In genomic region chr9:65036861-65037260, GRCm38 (mm10) we compare ENCODE assay signal across 22 mouse cellular contexts. TPM values are rescaled to one million over a fixed set of nuclear protein-coding genes. Genes with fewer than 3 reads are reported as not detected.
DNase-seq lines count a peak whose midpoint lies in the region; TF ChIP-seq lines count a peak whose summit lies in the region.
"Had no signal": no experiment of that assay in that cellular context is flagged by ENCODE, and none has a peak within 500 bp of the region (broad histone marks: within the 10 kb centered on the region; RNA-seq: fewer than 3 reads in every experiment).

No protein-coding gene starts in this region.

- H3K9ac ChIP-seq in heart, adult 2 months (ENCODE audit: low read depth, low read length) = no peak overlapping the region
- H3K9ac ChIP-seq: embryonic facial prominence, embryonic 12.5 days; heart, embryonic 13.5 days; hindbrain, embryonic 13.5 days; limb, embryonic 13.5 days; liver, embryonic 13.5 days; lung, embryonic 14.5 days; midbrain, embryonic 12.5 days; neural tube, embryonic 12.5 days had no signal

- H3K27ac ChIP-seq in heart, adult 2 months = peak overlapping the region; percentile 61
- peak overlapping the region; percentile 74 for H3K27ac ChIP-seq in layer of hippocampus, adult 2 months
- H3K27ac ChIP-seq: embryonic facial prominence, embryonic 12.5 days; heart, embryonic 13.5 days; hindbrain, embryonic 13.5 days; limb, embryonic 13.5 days; liver, embryonic 13.5 days; midbrain, embryonic 12.5 days; neural tube, embryonic 12.5 days had no signal

- peaks cover 6% of the 10 kb centered on the region for H3K4me1 ChIP-seq in heart, adult 2 months (ENCODE audit: control insufficient read depth, insufficient read depth, low read length)
- H3K4me1 ChIP-seq in lung, adult 2 months (ENCODE audit: control insufficient read depth, insufficient read depth, low read length) = peaks cover 7% of the 10 kb centered on the region

- H3K27me3 ChIP-seq in heart, adult 2 months (ENCODE audit: control insufficient read depth, insufficient read depth, low read length) = no peaks in the 10 kb centered on the region
- H3K27me3 ChIP-seq: embryonic facial prominence, embryonic 12.5 days; heart, embryonic 13.5 days; hindbrain, embryonic 13.5 days; limb, embryonic 13.5 days; liver, embryonic 13.5 days; megakaryocyte, embryonic 14.5 days; midbrain, embryonic 12.5 days; neural tube, embryonic 12.5 days had no signal

- H3K36me3 ChIP-seq in heart, adult 2 months (ENCODE audit: control insufficient read depth, insufficient read depth, low read length) = peaks cover 22% of the 10 kb centered on the region

- 45% methylated on average over 8 of the region's 8 CpGs for WGBS in heart, adult 2 months
- whole genome bisulfite sequencing in lung, adult 2 months = 54% methylated on average over 8 of the region's 8 CpGs

- intact Hi-C loops in heart, adult 2 months (cut with DNase I) = no loop called here

- no peak for DNase-seq in heart, adult 2 months
- no peak for DNase-seq in heart, adult 8-10 months (ENCODE audit: low spot score)
- DNase-seq in layer of hippocampus, adult 2 months (ENCODE audit: low spot score in 2 of 2) = no peak
- no peak for DNase-seq in layer of hippocampus, adult 18-20 months (ENCODE audit: low spot score in 2 of 2)
- DNase-seq in lung, postnatal 36 days = peak; percentile 31
- DNase-seq in lung, adult 2 months = no peak
- DNase-seq in fibroblast of lung, adult 2 months (ENCODE audit: low read depth) = peak; percentile 43
- no peak for DNase-seq in kidney, adult 8-10 months
- DNase-seq: cerebellum, adult 9-10 months; cerebellum, postnatal 36 days; layer of hippocampus, adult 9-11 months; liver, embryonic 13.5 days; lung, embryonic 14.5 days; thymus, postnatal 4 days had no signal

- no peak overlapping the region for H3K4me3 ChIP-seq in heart, adult 2 months
- H3K4me3 ChIP-seq in layer of hippocampus, adult 2 months = no peak overlapping the region; the same call in 1 of the 2 replicates
- no peak overlapping the region for H3K4me3 ChIP-seq in lung, adult 2 months (replicated peaks; ENCODE audit: extremely low read depth, low read depth, low read length)
- H3K4me3 ChIP-seq: embryonic facial prominence, embryonic 12.5 days; heart, embryonic 13.5 days; hindbrain, embryonic 13.5 days; limb, embryonic 13.5 days; liver, embryonic 13.5 days; megakaryocyte, embryonic 14.5 days; midbrain, embryonic 12.5 days; myocyte; neural tube, embryonic 12.5 days had no signal

- TF ChIP-seq POLR2A in heart, adult 2 months (IDR thresholded peaks at IDR 0.05; ENCODE audit: insufficient read depth, low read depth, low read length) = no peak
- no peak for TF ChIP-seq POLR2A in lung, adult 2 months (IDR thresholded peaks at IDR 0.05; ENCODE audit: borderline replicate concordance, extremely low read depth, low read depth, low read length)

- no peak for TF ChIP-seq CTCF in heart, adult 2 months (IDR thresholded peaks at IDR 0.05)
- no peak for TF ChIP-seq CTCF in layer of hippocampus, adult 2 months (conservative IDR thresholded peaks at IDR 0.05)
- no peak for TF ChIP-seq CTCF in lung, adult 2 months (IDR thresholded peaks at IDR 0.05; ENCODE audit: insufficient read depth, low read length)

- TF ChIP-seq EP300 in heart, adult 2 months (IDR thresholded peaks at IDR 0.05; ENCODE audit: insufficient read depth, low read depth, low read length) = no peak

- no peaks in the 10 kb centered on the region; the same call in 1 of the 2 replicates for H3K79me2 ChIP-seq in heart, adult 2 months (replicated peaks; ENCODE audit: control insufficient read depth, insufficient read depth, low read length)

RNA-seq across cellular contexts. Expression of gene Dpp8, which starts 4.6 kb away (rescaled TPM):
- 10 to 100 TPM; 56.6 to 61.0 TPM for total RNA-seq in heart, adult 2 months (2021)
- polyA plus RNA-seq in heart, adult 2 months (2012; rRNA removed) = 42.2 and 83.2 TPM in 2 replicates
- total RNA-seq in heart, adult 8-10 months (2022) = 10 to 100 TPM; 52.8 to 59.9 (median 58.2) TPM
- 100 to 1,000 TPM; 162 to 170 TPM for total RNA-seq in layer of hippocampus, adult 2 months (2021)
- 100 to 1,000 TPM; 162 to 168 TPM for total RNA-seq in layer of hippocampus, adult 18-20 months (2021)
- polyA plus RNA-seq in lung, adult 2 months (2012; rRNA removed) = 44.8 and 76.3 TPM in 2 replicates

RNA-seq across cellular contexts. Expression of gene Hacd3, which starts 15.4 kb away (rescaled TPM):
- total RNA-seq in heart, adult 2 months (2021) = 10 to 100 TPM; 17.6 to 18.9 TPM
- polyA plus RNA-seq in heart, adult 2 months (2012; rRNA removed) = 11.2 and 18.2 TPM in 2 replicates
- total RNA-seq in heart, adult 8-10 months (2022) = 10 to 100 TPM; 14.6 to 19.0 (median 17.0) TPM
- 100 to 1,000 TPM; 149 to 156 TPM for total RNA-seq in layer of hippocampus, adult 2 months (2021)
- total RNA-seq in layer of hippocampus, adult 18-20 months (2021) = 100 to 1,000 TPM; 155 to 172 TPM
- 49.0 and 54.7 TPM in 2 replicates for polyA plus RNA-seq in lung, adult 2 months (2012; rRNA removed)

Comparison
In these comparisons a context has a peak if more than half of its experiments do, and no peak if none do; other contexts are left out.
1. DNase-seq: peak in lung, postnatal 36 days (single experiment) and fibroblast of lung, adult 2 months (single experiment); none in heart, adult 2 months (0 of 2), heart, adult 8-10 months (single experiment), layer of hippocampus, adult 2 months (0 of 2), layer of hippocampus, adult 18-20 months (0 of 2), lung, adult 2 months (single experiment) and kidney, adult 8-10 months (0 of 2).
2. RNA of gene Hacd3, which starts 15.4 kb away (total RNA-seq): 155 to 172 TPM in layer of hippocampus, adult 18-20 months and 149 to 156 TPM in layer of hippocampus, adult 2 months; 17.6 to 18.9 TPM in heart, adult 2 months and 14.6 to 19.0 TPM in heart, adult 8-10 months; every median in the first group is over 4 times any median in the second.